Mouse (Mus musculus) urinary bladder, postnatal 10 days (tissue): Measurements from ENCODE around the gene Ppard.
"Not testable (repeated sequence)": the region's sequence is repeated elsewhere in the genome, so short reads cannot be mapped to it uniquely, and the experiment has no call there.

Source experiments
- DNase-seq: peaks from one replicate; pipeline ENCODE4 v3.0.0; 2022; ENCODE audit warnings: low spot score

Gene Ppard

DNA sequence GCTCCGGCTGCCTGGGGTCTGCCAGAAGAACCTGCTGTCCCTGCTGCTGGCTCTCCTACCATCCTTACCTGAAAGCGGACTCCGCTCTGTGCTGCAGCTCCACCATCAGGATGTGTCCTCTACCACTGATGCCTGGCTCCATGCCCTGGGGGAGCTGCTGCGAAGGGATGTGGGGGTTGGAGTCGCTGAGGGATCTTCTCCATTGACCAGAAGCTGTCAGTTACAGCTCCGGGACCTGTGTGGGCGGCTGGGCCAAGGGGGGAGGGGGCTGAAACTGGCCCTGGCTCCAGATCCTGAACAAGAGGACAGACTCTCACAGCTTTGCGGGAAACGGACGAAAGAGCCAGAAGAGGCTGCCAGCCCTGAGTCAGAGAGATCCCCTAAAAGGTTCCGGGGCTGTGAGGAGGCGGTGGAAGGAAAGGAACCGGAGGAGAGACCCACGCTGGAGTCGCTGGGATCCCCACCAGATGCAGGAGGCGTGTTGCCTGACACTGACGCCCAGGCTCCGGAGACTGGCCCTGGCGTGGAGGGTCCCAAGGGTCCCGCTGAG lies 83.2 kb downstream of the Ppard start:
- DNase-seq: no peak

GRCm38 (mm10) chr17:28316476-28316875 lies 84.0 kb downstream of the Ppard start:
- DNase-seq: no peak

DNA sequence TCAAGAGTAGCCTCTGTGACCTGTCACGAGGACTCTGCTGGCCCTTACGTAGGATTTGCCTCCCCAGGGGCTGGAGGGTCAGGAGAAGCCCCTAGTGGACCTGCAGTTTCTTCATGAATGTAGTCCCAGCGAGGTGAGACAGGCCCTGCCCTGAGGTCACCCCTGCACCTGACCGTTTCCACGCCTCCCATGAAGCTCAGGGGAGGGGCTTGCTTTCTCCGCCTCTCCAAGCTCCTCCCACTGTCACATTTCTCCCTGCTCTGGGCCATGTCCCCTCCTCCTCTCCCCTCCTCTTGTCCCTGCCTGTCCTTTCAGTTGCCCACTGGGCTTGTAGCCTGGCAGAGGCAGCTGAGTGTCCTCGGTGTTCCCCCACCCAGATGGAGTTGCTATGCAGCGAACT lies 84.6 kb downstream of the Ppard start:
- DNase-seq: no peak

DNA sequence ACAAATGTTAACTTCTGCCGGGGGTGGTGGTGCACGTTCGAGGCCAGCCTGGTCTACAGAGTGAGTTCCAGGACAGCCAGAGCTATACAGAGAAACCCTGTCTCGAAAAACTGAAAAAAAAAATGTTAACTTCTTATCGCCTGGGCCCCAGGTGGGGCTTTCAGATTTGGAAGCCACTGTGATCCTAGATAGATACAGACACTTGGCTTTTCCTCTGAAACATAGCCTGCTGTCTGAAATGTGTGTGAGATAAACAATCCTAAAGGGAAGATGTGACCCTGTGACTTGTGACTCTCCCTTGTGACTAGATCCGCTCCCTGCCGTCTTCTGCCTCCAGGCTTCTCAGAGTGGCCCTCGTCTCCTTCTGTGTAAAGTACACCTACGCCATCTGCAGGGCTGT lies 85.2 kb downstream of the Ppard start:
- no peak for DNase-seq

DNA sequence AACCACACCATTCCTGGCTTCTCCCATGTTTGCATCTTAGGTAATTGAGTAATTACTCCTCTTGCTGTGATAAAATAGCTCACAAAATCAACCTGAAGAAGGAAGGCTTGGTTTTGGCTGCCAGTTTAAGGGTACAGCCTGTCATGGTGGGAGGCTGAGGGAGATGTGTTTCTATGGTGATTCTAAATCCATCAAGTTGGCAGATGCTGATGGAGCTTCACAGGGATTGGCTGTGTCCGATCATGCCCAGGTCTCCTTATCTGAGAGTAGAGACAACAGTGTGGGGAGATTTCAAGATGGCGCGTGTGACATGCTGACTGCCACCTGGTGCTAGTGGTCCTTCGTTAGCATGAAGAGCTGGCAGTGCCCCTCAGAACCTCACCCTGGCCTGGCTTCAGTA lies 89.2 kb downstream of the Ppard start:
- DNase-seq: no peak

DNA sequence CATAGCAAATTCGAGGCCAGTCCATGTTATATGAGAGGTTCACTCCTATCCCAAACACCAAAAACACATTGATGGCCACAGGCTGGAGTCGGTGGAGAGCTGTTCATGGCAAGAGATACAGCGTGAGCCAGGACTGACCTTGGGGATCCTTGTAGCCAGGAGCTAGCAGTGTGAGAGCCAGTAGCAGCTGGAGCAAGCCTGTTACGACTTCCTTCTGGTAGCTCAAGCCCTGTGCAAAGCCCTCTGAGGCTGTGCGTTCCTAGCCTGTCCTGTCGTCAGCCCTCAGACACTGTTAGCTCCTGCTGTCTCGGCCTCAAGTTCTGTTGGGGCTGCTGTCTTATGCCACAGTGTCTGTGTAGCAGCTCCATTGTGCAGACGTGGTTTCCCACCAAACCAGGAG lies 91.3 kb downstream of the Ppard start:
- DNase-seq: no peak

GRCm38 (mm10) chr17:28324416-28324815 lies 91.9 kb downstream of the Ppard start:
- DNase-seq: not testable (repeated sequence)

GRCm38 (mm10) chr17:28325751-28326150 lies 93.3 kb downstream of the Ppard start:
- DNase-seq: no peak

DNA sequence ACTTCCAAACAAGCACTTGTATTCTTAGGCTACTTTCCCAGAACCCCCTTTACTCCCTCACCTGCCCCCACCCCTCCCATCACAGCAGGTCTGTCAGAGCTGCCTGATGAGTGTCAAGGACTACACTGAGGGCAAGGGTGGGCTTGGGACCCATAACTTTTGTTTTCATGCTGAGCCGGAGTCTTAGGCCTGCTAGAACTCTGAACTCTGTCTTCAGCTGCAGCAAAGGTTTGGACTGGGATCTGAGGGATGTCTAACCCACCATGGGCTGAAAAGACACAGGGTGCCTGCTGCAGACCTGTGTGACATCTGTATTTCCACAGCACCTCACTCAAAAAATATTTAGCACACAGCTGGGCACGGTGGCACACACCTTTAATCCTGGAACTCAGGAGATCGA lies 94.5 kb downstream of the Ppard start:
- no peak for DNase-seq

- no peak for DNase-seq
Measured at GRCm38 (mm10) chr17:28327673-28328325, 95.3 kb downstream of the Ppard start.

GRCm38 (mm10) chr17:28328366-28328928 lies 95.9 kb downstream of the Ppard start, which contains the start of gene Rpl10a:
Gene Rpl10a (plus strand): TSS chr17:28328471.
- peak; percentile 96 for DNase-seq

- no peak for DNase-seq
Measured at GRCm38 (mm10) chr17:28328946-28329345, 96.4 kb downstream of the Ppard start.

DNA sequence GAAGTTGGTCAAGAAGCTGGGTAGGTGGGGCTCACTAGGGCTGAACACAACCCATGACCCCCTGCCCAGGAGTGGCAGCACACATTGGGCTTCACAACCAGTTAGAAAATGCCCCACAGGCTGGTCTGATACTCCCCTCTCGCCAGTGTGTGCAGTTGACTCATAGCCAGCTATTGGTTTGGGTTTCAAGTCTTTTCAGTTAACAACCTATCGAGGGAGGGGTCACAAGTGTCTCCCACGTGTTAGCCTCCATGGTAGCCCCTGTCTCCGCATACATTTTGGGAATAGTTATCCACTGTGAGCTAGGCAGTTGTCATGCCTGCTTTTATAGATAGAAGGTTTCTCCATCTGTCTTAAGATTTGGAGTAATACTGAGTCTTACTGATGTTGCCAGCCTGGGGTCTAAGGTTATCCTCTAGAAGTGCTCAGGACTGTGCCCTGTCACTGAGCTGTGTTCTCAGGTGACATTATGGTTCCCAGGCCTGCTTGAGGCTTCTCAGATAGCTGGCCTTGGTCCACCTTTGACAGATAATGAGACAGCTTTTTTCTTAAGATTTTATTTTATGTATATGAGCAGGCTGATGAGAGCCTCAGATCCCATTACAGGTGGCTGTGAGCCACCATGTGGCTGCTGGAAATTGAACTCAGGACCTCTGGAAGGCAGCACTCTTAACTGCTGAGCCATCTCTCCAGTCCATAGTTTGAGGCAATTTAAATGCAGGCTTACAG lies 97.2 kb downstream of the Ppard start:
- no peak for DNase-seq

GRCm38 (mm10) chr17:28330232-28330546 lies 97.7 kb downstream of the Ppard start:
- no peak for DNase-seq

- DNase-seq: not testable (repeated sequence)
Measured at GRCm38 (mm10) chr17:28330590-28330989, 98.1 kb downstream of the Ppard start.

- DNase-seq: no peak
Measured at GRCm38 (mm10) chr17:28331241-28332112, 99.0 kb downstream of the Ppard start.

- DNase-seq: no peak
Measured at GRCm38 (mm10) chr17:28332113-28332914, 99.8 kb downstream of the Ppard start.

- no peak for DNase-seq
Measured at GRCm38 (mm10) chr17:28332915-28333546, 100.5 kb downstream of the Ppard start.

DNA sequence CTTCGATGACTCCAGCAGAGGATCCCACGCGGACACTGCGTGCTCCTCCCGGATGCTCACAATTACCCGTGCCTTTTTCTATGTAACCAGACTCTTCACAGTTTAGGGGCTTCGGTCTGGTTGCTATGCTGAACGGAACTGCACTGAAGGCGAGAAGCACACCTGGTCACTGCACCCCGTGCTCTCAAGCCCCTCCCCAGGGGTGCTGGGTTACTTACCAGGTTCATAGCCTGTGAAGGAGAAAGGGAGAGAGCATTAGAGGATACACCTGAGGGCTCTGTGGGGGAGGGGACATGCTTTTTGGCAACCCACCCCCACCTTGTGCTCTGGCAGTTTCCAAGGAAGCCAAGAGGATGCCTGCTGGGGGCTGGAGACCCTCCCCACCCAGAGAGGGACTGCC lies 102.8 kb downstream of the Ppard start:
- no peak for DNase-seq

DNA sequence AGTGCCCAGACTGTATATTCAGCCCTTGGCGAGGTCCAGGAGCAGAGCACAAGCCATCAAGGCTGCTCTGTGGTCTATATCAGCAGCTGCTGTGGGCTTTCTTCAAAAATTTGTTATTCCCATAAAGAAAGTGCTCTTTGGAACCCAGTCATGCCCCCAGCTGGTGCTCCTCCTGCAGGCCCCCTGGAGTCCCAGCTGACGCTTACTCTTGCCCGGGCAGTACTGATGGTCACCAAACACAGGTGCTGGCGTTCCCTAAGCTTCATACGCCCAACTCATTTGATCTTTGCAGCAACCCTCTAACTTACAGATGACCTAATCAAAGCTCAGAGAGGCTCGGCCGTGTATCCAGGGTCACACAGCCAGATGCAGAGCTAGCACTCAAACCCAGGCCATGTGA lies 105.0 kb downstream of the Ppard start:
- DNase-seq: no peak

DNA sequence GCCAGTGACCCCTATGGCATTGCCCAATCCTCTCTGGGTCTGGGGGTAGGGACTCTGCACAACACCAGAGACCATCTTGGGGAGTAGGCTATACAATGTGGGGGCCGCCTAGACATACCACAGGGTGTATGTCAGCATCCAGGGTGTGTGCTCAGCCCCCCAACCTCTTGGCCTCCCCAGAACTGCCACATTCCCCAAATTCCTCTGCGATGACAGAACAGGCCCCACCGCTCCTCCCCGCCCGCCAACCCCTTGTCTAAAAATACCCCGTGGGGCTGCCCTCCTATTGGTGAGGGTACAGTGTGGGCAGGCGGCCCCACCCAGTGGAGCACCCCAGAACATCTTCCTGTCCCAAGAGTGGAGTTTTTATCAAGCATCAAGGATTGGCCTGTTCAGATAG lies 108.1 kb downstream of the Ppard start:
- no peak for DNase-seq
